Mouse (Mus musculus): ENCODE measurements around the gene Elavl3.
"Not testable (repeated sequence)": the region's sequence is repeated elsewhere in the genome, so short reads cannot be mapped to it uniquely, and the experiment has no call there.

The Elavl3 gene

GRCm38 (mm10) chr9:22051958-22052254, at the start of gene Elavl3:
Elavl3 (minus strand) TSS chr9:22052023.
- DNase-seq (ENCODE audit: low read depth) = no peak

- DNase-seq (ENCODE audit: low read depth) = no peak
Observed at GRCm38 (mm10) chr9:22099922-22100321, 48.1 kb upstream of the Elavl3 start.

GRCm38 (mm10) chr9:22098993-22099696, 47.3 kb upstream of the Elavl3 start, which contains the start of gene Cnn1:
Cnn1 (plus strand) TSS chr9:22099216.
- DNase-seq (ENCODE audit: low read depth) = no peak

- peak; percentile 74 for DNase-seq (ENCODE audit: low read depth)
Observed at GRCm38 (mm10) chr9:22095854-22096307, 44.1 kb upstream of the Elavl3 start.

GRCm38 (mm10) chr9:22092746-22093145, 40.9 kb upstream of the Elavl3 start:
- no peak for DNase-seq (ENCODE audit: low read depth)

- DNase-seq (ENCODE audit: low read depth) = no peak
Observed at GRCm38 (mm10) chr9:22089986-22090385, 38.2 kb upstream of the Elavl3 start.

GRCm38 (mm10) chr9:22089281-22089680, 37.5 kb upstream of the Elavl3 start:
- DNase-seq (ENCODE audit: low read depth) = no peak

- no peak for DNase-seq (ENCODE audit: low read depth)
Observed at GRCm38 (mm10) chr9:22087034-22087618, 35.3 kb upstream of the Elavl3 start.

- DNase-seq (ENCODE audit: low read depth) = no peak
Observed at GRCm38 (mm10) chr9:22086012-22086411, 34.2 kb upstream of the Elavl3 start.

- DNase-seq (ENCODE audit: low read depth) = peak; percentile 93
Observed at GRCm38 (mm10) chr9:22085022-22085834, 33.4 kb upstream of the Elavl3 start, which contains the start of gene Ecsit. Ecsit (minus strand) TSS chr9:22085438.

- no peak for DNase-seq (ENCODE audit: low read depth)
Observed at GRCm38 (mm10) chr9:22084667-22085021, 32.8 kb upstream of the Elavl3 start.

- DNase-seq (ENCODE audit: low read depth) = no peak
Observed at GRCm38 (mm10) chr9:22076223-22076622, 24.4 kb upstream of the Elavl3 start.

- DNase-seq (ENCODE audit: low read depth) = not testable (repeated sequence)
Observed at GRCm38 (mm10) chr9:22075778-22076177, 24.0 kb upstream of the Elavl3 start.

- no peak for DNase-seq (ENCODE audit: low read depth)
Observed at GRCm38 (mm10) chr9:22072276-22072675, 20.5 kb upstream of the Elavl3 start.

- peak; percentile 93 for DNase-seq (ENCODE audit: low read depth)
Observed at GRCm38 (mm10) chr9:22070791-22071573, 19.2 kb upstream of the Elavl3 start, which contains the start of the genes Gm49318 and Zfp653. Gm49318 (minus strand) TSS chr9:22071259. Zfp653 (minus strand) TSS chr9:22071376.

- no peak for DNase-seq (ENCODE audit: low read depth)
Observed at GRCm38 (mm10) chr9:22069881-22070553, 18.2 kb upstream of the Elavl3 start.

- DNase-seq (ENCODE audit: low read depth) = no peak
Observed at GRCm38 (mm10) chr9:22067195-22067594, 15.4 kb upstream of the Elavl3 start.

GRCm38 (mm10) chr9:22066433-22066832, 14.6 kb upstream of the Elavl3 start:
- no peak for DNase-seq (ENCODE audit: low read depth)

- DNase-seq (ENCODE audit: low read depth) = no peak
Observed at GRCm38 (mm10) chr9:22065642-22066041, 13.8 kb upstream of the Elavl3 start.

- no peak for DNase-seq (ENCODE audit: low read depth)
Observed at GRCm38 (mm10) chr9:22064341-22064740, 12.5 kb upstream of the Elavl3 start.

GRCm38 (mm10) chr9:22061339-22061738, 9.5 kb upstream of the Elavl3 start:
- no peak for DNase-seq (ENCODE audit: low read depth)

All from c-Kit-positive CD71-negative TER-119-negative erythroid progenitor cells, embryonic 14.5 days (primary cell).